Mouse (Mus musculus): ENCODE data around the gene St13.

Gene St13

GRCm38 (mm10) chr15:81365246-81365645 lies 34.6 kb downstream of the St13 start:
- DNase-seq (ENCODE audit: low spot score in 2 of 2) = no peak

- DNase-seq (ENCODE audit: low spot score in 2 of 2) = no peak
These were observed 35.6 kb downstream of the St13 start for GRCm38 (mm10) chr15:81364271-81364670.

DNA sequence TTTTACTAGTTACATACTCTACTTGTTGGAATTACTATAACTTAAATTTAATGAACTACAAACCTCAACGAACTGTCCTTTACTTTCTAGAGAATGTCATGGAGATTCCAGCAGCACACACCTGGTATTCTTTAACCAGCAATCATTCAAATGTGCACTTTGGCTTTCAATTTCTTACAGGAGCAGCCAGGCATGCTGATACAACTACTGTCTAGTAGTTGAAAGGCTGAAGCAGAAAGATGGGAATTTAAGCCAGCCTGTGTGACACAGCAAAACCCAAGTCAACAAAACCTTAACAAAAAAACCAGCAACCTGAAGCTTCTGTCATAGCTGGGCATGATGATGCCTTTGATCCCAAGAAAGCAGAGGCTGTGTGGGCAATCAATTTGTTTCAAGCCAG lies 37.4 kb downstream of the St13 start:
- DNase-seq (ENCODE audit: low spot score in 2 of 2) = no peak

GRCm38 (mm10) chr15:81361417-81362015 lies 38.4 kb downstream of the St13 start:
- no peak for DNase-seq (ENCODE audit: low spot score in 2 of 2)

DNA sequence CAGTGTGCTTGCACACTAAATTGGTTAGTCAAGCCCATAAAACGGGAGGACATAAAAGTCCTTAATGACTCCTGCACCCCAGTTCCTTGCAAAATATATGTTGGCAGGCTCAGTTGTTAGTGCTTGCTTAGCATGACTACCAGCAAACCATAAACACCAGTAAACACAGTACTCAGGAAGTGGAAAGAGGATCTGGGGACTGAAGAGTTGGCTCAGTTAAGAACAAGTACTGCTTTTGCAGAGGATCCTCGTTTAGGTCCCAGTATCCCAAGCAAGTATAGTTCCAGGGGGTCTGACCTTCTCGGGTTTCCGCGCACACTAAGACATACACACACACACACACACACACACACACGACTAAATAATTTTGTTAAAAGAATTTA lies 38.9 kb downstream of the St13 start:
- no peak for DNase-seq (ENCODE audit: low spot score in 2 of 2)

DNA sequence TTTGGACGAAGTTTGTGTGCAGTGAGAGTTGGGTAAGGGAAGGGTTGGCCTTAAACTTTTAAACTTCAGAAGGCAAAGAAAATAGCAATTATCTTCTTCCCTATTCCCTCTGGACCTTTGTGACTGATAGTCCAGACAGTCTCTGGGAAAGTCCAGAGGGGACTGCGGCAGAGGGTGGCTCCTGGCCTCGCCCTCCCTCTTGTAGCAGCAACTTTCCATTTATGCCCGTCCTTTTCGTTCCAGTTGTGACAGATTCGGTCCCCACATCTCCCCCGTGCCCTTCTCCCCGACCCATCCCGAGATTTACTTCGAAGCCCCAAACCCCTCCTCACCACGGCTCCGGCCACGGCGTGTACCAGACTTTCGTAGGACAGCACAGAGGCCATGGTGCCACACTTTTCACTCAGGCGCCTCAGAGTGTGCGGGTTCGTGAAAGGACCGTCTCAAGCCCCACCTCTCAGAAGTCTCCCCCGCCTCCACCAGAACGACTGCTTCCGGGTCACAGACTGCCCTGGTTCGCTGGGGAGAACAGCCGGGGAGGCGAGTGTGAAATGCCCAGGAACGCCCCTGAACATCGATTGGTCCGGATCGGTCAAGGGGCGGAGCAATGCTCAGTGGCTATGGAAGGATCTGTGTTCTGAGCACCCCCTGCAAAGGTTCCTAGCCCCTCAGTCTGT lies 39.4 kb downstream of the St13 start, which contains the start of gene Slc25a17:
TSS of gene Slc25a17 (minus strand) at position 468 of the 677 bp plus-strand sequence.
- peak; percentile 90 to 96 for DNase-seq (ENCODE audit: low spot score in 2 of 2)

GRCm38 (mm10) chr15:81359421-81359820 lies 40.5 kb downstream of the St13 start:
- no peak for DNase-seq (ENCODE audit: low spot score in 2 of 2)

DNA sequence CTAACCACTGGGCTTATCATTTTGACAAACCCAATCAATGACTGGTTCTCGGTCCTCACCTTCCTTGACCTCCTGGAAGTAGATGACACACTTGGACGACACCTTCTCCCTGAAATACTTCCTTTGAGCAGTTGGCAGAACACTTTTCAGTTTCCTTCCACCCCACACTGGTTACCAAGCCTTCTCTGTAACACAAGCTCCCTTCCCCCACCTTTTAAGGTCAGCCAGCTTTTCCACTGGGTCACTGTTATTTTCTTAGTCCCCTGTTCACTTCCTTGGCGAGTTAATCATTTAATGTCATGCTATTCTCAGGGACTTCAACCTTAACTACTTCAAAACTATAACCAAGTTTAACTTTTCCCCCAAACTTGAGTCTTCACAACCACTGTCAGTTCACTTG lies 40.9 kb downstream of the St13 start:
- no peak for DNase-seq (ENCODE audit: low spot score in 2 of 2)

DNA sequence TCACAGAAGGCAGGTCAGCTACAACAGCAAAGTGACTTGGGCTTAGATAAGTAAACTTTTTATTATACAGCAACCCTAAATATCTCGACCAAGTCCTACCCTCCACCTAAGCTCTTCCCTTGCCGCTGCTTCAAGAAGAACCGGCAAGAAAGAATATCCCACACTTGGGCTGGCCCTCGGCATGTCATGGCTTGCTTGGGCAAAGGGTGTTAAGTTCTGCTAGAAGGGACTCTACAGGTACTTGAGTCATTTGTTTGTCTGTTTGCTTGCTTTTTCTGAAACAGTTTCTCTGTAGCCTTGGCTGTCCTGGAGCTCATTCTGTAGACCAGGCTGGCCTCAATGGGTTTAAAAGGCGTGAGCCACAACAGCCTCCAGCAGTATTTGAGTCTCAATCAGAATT lies 42.9 kb downstream of the St13 start:
- peak; percentile 60 to 64 for DNase-seq (ENCODE audit: low spot score in 2 of 2)

- peak in 1 of 2 experiments; percentile 36 for DNase-seq (ENCODE audit: low spot score in 2 of 2)
These were observed 44.6 kb downstream of the St13 start for GRCm38 (mm10) chr15:81355146-81355761.

DNA sequence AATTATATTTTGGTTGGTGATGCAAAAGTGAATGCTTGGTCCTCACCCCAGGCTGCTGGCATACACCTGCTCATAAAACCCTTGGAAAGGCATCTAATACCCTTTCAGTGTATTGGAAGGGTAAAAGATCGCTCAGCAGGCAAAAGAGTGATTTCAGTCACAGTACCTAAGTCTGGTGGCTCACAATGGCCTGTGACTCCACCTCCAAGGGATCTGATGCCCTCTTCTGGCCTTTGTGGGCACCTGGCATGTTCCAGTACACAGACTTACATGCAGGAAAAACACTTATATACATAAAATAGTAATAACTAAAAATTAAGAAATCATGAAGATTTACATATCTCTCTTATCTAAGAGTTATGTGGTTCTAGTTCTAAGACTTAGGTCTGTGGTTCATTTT lies 47.2 kb downstream of the St13 start:
- DNase-seq (ENCODE audit: low spot score in 2 of 2) = peak in 1 of 2 experiments; percentile 28

DNA sequence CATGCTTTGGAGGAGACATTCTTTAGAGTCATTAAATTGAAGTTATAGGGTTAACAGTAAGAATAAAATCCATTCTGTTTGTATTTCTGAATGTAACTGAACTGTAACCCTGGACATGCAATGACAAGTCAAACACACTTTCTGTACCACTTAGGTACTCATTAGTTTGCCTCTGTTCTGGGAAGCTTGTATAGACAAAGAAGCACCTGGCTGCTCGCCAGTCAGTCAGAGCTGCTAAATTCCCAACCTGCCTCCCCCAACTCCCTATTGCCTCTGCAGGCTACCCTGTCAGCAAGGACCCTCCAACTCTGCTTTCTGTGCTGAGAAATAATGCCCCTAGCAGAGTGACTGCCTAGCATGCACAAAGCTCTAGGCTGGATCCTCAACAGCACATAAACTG lies 49.5 kb downstream of the St13 start:
- DNase-seq (ENCODE audit: low spot score in 2 of 2) = peak; percentile 28 to 30

DNA sequence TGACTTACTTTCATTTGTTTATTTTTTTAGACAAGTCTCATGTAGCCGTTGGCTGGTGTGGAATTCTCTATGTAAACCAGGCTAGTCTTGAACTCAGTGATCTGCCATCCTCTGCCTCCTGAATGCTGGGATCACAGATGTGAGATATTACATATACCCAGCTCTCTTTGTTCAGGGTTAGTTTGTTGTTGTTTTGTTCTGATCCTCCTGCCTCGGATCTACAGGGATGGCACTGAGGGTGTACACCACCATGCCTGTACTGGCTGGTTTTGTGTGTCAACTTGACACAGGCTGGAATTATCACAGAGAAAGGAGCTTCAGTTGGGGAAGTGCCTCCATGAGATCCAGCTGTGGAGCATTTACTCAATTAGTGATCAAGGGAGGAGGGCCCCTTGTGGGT lies 51.5 kb downstream of the St13 start:
- DNase-seq (ENCODE audit: low spot score in 2 of 2) = no peak

DNA sequence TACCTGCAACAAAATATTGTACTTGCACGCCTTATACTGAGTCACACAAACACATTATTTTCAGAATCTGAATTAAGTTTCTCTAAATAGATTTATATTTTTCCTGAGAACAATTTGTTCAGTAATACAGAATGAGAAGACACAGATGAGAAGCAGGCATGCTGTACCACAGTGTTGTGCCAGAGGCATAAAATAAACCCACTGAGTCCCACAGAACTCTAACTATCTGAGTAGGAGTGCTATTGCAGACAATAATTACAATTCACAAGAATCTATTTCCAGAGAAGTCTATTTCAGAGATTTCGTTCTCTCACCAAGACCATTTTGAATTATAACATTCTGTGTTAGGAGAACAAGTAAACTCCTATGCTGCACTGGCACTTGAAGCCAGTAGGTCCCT lies 52.4 kb downstream of the St13 start:
- no peak for DNase-seq (ENCODE audit: low spot score in 2 of 2)

DNA sequence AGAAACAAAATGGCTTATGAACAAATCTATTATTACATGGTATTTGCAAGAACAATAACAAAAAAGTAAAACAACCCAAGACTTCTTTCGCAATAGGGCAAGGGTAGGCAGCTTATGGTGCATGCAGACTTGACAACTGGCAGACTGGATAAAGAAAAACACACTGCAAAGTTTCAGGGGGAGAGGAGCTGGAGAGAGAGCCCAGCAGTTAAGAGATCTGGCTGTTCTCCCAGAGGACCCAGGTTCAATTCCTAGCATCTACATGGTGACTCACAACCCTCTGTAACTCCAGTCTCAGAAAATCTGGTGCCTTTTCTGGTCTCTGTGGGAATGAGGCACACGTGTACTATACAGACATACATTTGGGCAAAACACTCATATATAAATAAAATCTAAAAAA lies 58.5 kb downstream of the St13 start:
- DNase-seq (ENCODE audit: low spot score in 2 of 2) = no peak

GRCm38 (mm10) chr15:81339158-81339557 lies 60.7 kb downstream of the St13 start:
- no peak for DNase-seq (ENCODE audit: low spot score in 2 of 2)

DNA sequence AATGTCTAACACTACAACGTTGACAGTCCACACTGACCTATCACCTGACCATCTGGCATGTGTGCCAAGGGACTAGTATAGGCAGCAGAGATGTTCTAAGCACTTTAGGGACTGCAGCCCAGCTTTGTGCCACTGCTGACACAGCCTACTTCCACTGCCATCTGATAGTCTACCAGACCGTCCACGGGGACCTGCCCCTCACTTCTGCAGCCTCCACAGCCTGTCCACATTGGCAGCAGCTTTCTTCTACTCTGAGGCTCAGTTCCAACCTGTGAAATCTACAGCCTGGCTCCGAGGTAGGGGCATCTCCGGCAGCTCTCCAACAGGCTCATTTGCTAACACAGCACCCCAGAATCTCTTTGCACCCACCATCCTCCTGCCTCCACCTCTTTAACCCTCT lies 63.4 kb downstream of the St13 start:
- DNase-seq (ENCODE audit: low spot score in 2 of 2) = no peak

- no peak for DNase-seq (ENCODE audit: low spot score in 2 of 2)
These were observed 67.4 kb downstream of the St13 start for GRCm38 (mm10) chr15:81332517-81332916.

- no peak for DNase-seq (ENCODE audit: low spot score in 2 of 2)
These were observed 69.0 kb downstream of the St13 start for GRCm38 (mm10) chr15:81330816-81331433.

GRCm38 (mm10) chr15:81329721-81330369 lies 70.0 kb downstream of the St13 start:
- no peak for DNase-seq (ENCODE audit: low spot score in 2 of 2)

DNA sequence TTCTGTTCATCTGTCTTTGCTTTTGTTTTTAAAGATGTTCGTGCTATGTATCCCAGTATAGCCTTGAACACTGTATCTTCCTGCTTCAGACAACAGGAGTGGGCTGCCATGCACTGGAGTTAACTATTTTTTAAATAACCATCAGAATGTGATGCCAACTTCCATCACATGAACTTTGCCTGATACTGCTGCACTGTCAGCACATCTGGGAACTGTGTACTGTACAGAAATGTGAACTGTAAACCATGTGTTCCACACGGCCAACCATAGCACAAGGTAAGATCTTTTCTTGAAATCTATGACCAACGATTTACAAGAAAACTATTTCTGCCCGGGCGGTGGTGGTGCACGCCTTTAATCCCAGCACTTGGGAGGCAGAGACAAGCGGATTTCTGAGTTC lies 72.4 kb downstream of the St13 start:
- DNase-seq (ENCODE audit: low spot score in 2 of 2) = no peak

- no peak for DNase-seq (ENCODE audit: low spot score in 2 of 2)
These were observed 74.9 kb downstream of the St13 start for GRCm38 (mm10) chr15:81324979-81325378.
